Comparison of ENCODE assay signal across 28 mouse cellular contexts in the genomic region with DNA sequence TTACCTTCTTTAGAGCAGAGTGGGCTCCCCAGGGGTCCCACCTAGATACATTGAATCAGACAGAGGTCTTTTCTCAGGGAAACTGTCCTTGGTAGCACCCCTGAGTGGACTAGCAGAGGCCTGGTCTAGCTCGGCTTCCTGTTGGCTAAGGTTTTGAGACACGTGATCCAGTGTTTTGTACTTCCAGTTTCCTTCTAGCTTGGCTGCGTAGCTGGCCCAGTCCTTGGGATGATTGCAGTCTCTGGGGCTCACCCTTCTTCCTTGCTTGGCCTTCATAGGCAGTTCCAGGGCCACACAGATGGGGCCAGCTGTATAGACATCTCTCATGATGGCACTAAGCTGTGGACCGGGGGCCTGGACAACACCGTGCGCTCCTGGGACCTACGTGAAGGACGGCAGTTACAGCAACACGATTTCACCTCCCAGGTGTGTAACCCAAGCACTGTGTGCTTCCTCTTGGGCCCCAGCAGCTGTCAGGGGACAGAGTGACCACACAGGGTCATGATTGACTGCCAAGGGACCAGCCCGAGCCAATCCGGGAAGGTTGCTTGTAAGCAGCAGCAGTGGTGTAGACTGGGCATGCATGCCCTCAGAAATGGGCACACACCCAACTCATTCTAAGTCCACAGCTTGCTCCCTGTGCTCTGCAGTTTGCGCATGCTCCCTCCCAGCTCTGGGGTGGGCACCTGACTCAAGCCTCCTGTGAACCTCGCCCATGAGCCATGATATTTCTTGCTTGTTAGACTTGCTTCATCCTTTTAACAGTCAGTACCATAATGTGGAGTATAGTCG. TPM values are rescaled to one million over a fixed set of nuclear protein-coding genes. Genes with fewer than 3 reads are reported as not detected.
DNase-seq lines count a peak whose midpoint lies in the region; ATAC-seq and TF ChIP-seq lines count a peak whose summit lies in the region.
"Had no signal": no experiment of that assay in that cellular context is flagged by ENCODE, and none has a peak within 500 bp of the region (broad histone marks: within the 10 kb centered on the region; RNA-seq: fewer than 3 reads in every experiment).

No protein-coding gene starts in this region.

- no peaks in the 10 kb centered on the region for H3K27me3 ChIP-seq in forebrain, postnatal 0 days (ENCODE audit: insufficient read depth, low read length)
- H3K27me3 ChIP-seq in forebrain, embryonic 12.5 days = no peaks in the 10 kb centered on the region
- no peaks in the 10 kb centered on the region for H3K27me3 ChIP-seq in hindbrain, embryonic 15.5 days
- H3K27me3 ChIP-seq in hindbrain, embryonic 14.5 days (ENCODE audit: control insufficient read depth, insufficient read depth, low read length) = no peaks in the 10 kb centered on the region
- H3K27me3 ChIP-seq: embryonic facial prominence, embryonic 12.5 days; limb, embryonic 12.5 days; liver, embryonic 15.5 days; neural tube, embryonic 12.5 days had no signal

- H3K9ac ChIP-seq in forebrain, postnatal 0 days = no peak overlapping the region
- H3K9ac ChIP-seq in forebrain, embryonic 12.5 days = no peak overlapping the region
- no peak overlapping the region for H3K9ac ChIP-seq in hindbrain, embryonic 15.5 days
- H3K9ac ChIP-seq in hindbrain, embryonic 14.5 days = no peak overlapping the region
- H3K9ac ChIP-seq: embryonic facial prominence, embryonic 12.5 days; limb, embryonic 12.5 days; liver, embryonic 15.5 days; lung, embryonic 14.5 days; neural tube, embryonic 12.5 days had no signal

- TF ChIP-seq POLR2A in bone marrow, adult 2 months (IDR thresholded peaks at IDR 0.05; ENCODE audit: borderline replicate concordance, control insufficient read depth, low read depth, low read length) = no peak

- 0 out of 2 replicates have a peak, but pooled peaks have one; percentile 18 for ATAC-seq in forebrain, postnatal 0 days
- no peak for ATAC-seq in forebrain, embryonic 12.5 days (ENCODE audit: low FRiP score)
- 0 out of 2 replicates have a peak, but pooled peaks have one; percentile 36 for ATAC-seq in hindbrain, embryonic 15.5 days (ENCODE audit: low FRiP score, low read depth)
- ATAC-seq in hindbrain, embryonic 14.5 days (ENCODE audit: low FRiP score) = no peak
- ATAC-seq: intestine, embryonic 16.5 days; midbrain, embryonic 16.5 days had no signal

- no peak overlapping the region for H3K27ac ChIP-seq in forebrain, postnatal 0 days (ENCODE audit: low read depth, low read length)
- H3K27ac ChIP-seq in forebrain, embryonic 12.5 days = no peak overlapping the region
- H3K27ac ChIP-seq in hindbrain, embryonic 15.5 days (replicated peaks) = no peak overlapping the region
- no peak overlapping the region for H3K27ac ChIP-seq in hindbrain, embryonic 14.5 days
- peak overlapping the region; percentile 38 for H3K27ac ChIP-seq in bone marrow, adult 2 months (ENCODE audit: control insufficient read depth, insufficient read depth, low read depth, low read length, poor library complexity)
- H3K27ac ChIP-seq in layer of hippocampus, adult 2 months = no peak overlapping the region
- H3K27ac ChIP-seq: embryonic facial prominence, embryonic 12.5 days; kidney, postnatal 0 days; limb, embryonic 12.5 days; liver, embryonic 15.5 days; midbrain, embryonic 10.5 days; neural tube, embryonic 12.5 days had no signal

- WGBS in forebrain, postnatal 0 days = 79% methylated on average over 14 of the region's 14 CpGs
- 88% methylated on average over 14 of the region's 14 CpGs for WGBS in forebrain, embryonic 12.5 days
- WGBS in hindbrain, embryonic 15.5 days = 87% methylated on average over 14 of the region's 14 CpGs
- 85% methylated on average over 14 of the region's 14 CpGs for WGBS in hindbrain, embryonic 14.5 days
- 81% methylated on average over 14 of the region's 14 CpGs for WGBS in bone marrow, adult 2 months

- TF ChIP-seq CTCF in forebrain, postnatal 0 days (IDR thresholded peaks at IDR 0.05; ENCODE audit: low read depth) = no peak
- no peak for TF ChIP-seq CTCF in bone marrow, adult 2 months (IDR thresholded peaks at IDR 0.05; ENCODE audit: control insufficient read depth, insufficient read depth, low read length)
- TF ChIP-seq CTCF in layer of hippocampus, adult 2 months (conservative IDR thresholded peaks at IDR 0.05) = no peak

- H3K4me3 ChIP-seq in forebrain, postnatal 0 days (ENCODE audit: low read depth, low read length) = no peak overlapping the region
- H3K4me3 ChIP-seq in forebrain, embryonic 12.5 days (replicated peaks) = no peak overlapping the region
- no peak overlapping the region for H3K4me3 ChIP-seq in hindbrain, embryonic 15.5 days
- no peak overlapping the region for H3K4me3 ChIP-seq in hindbrain, embryonic 14.5 days (replicated peaks; ENCODE audit: low read length)
- no peak overlapping the region for H3K4me3 ChIP-seq in bone marrow, adult 2 months (replicated peaks; ENCODE audit: control insufficient read depth, low read depth, low read length)
- no peak overlapping the region for H3K4me3 ChIP-seq in layer of hippocampus, adult 2 months
- H3K4me3 ChIP-seq: embryonic facial prominence, embryonic 12.5 days; limb, embryonic 12.5 days; liver, embryonic 15.5 days; midbrain, embryonic 10.5 days; myocyte; neural tube, embryonic 12.5 days had no signal

- DNase-seq in forebrain, postnatal 0 days = no peak
- DNase-seq in hindbrain, embryonic 14.5 days (ENCODE audit: low spot score) = no peak
- DNase-seq in brain, adult 2 months (ENCODE audit: low read depth, low spot score) = peak; percentile 28
- no peak for DNase-seq in layer of hippocampus, adult 2 months (ENCODE audit: low spot score in 2 of 2)
- DNase-seq: adrenal gland, postnatal 36 days; B cell, adult 2 months; cerebellum, adult 18-20 months; cerebellum, postnatal 36 days; embryo, embryonic 11 days; gastrocnemius, postnatal 10 days; heart, postnatal 36 days; kidney, adult 8-10 months; kidney, postnatal 4 days; lung, embryonic 14.5 days; lung, postnatal 14 days; thymus, postnatal 4 days had no signal

- H3K36me3 ChIP-seq in forebrain, postnatal 0 days (ENCODE audit: insufficient read depth) = peaks cover 88% of the 10 kb centered on the region
- peaks cover 100% of the 10 kb centered on the region for H3K36me3 ChIP-seq in forebrain, embryonic 12.5 days (replicated peaks)
- peaks cover 85% of the 10 kb centered on the region for H3K36me3 ChIP-seq in hindbrain, embryonic 15.5 days
- H3K36me3 ChIP-seq in hindbrain, embryonic 14.5 days (replicated peaks; ENCODE audit: control insufficient read depth, insufficient read depth) = peaks cover 98% of the 10 kb centered on the region

- H3K9me3 ChIP-seq in forebrain, postnatal 0 days (ENCODE audit: low read length) = no peaks in the 10 kb centered on the region
- H3K9me3 ChIP-seq in forebrain, embryonic 12.5 days = no peaks in the 10 kb centered on the region
- H3K9me3 ChIP-seq in hindbrain, embryonic 15.5 days = no peaks in the 10 kb centered on the region
- no peaks in the 10 kb centered on the region for H3K9me3 ChIP-seq in hindbrain, embryonic 14.5 days (ENCODE audit: control insufficient read depth, low read length)
- H3K9me3 ChIP-seq: embryonic facial prominence, embryonic 12.5 days; limb, embryonic 12.5 days; liver, embryonic 15.5 days; midbrain, embryonic 10.5 days; neural tube, embryonic 12.5 days had no signal

- peaks cover 2% of the 10 kb centered on the region; the same call in 1 of the 2 replicates for H3K4me1 ChIP-seq in forebrain, postnatal 0 days (ENCODE audit: insufficient read depth)
- no peaks in the 10 kb centered on the region for H3K4me1 ChIP-seq in forebrain, embryonic 12.5 days
- H3K4me1 ChIP-seq in hindbrain, embryonic 15.5 days (replicated peaks) = 0 out of 2 replicates have a peak, but pooled peaks cover under 1% of the 10 kb centered on the region
- H3K4me1 ChIP-seq in hindbrain, embryonic 14.5 days (replicated peaks; ENCODE audit: control insufficient read depth, insufficient read depth, low read length) = no peaks in the 10 kb centered on the region
- H3K4me1 ChIP-seq in bone marrow, adult 2 months (ENCODE audit: control insufficient read depth, insufficient read depth, low read length) = peaks cover 2% of the 10 kb centered on the region; the same call in 1 of the 2 replicates
- H3K4me1 ChIP-seq: embryonic facial prominence, embryonic 12.5 days; limb, embryonic 12.5 days; liver, embryonic 15.5 days; midbrain, embryonic 10.5 days had no signal

- no peak overlapping the region for H3K4me2 ChIP-seq in forebrain, postnatal 0 days (ENCODE audit: low read depth)
- H3K4me2 ChIP-seq in forebrain, embryonic 12.5 days = no peak overlapping the region
- no peak overlapping the region for H3K4me2 ChIP-seq in hindbrain, embryonic 15.5 days
- H3K4me2 ChIP-seq in hindbrain, embryonic 14.5 days (replicated peaks) = no peak overlapping the region
- H3K4me2 ChIP-seq: embryonic facial prominence, embryonic 12.5 days; limb, embryonic 12.5 days; liver, embryonic 15.5 days; lung, embryonic 14.5 days; neural tube, embryonic 12.5 days had no signal

RNA-seq across cellular contexts. Expression of a gene that starts 41.7 kb away (rescaled TPM):
- 63.3 and 66.3 TPM in 2 replicates for total RNA-seq in forebrain, postnatal 0 days (2014; rRNA removed)
- 16.3 and 21.1 TPM in 2 replicates for polyA plus RNA-seq in forebrain, postnatal 0 days (2015; fragmentation: Nextera tagmentation; extraction: Ambion mirVana)
- 55.6 and 56.2 TPM in 2 replicates for polyA plus RNA-seq in forebrain, embryonic 12.5 days (2016; fragmentation: Nextera tagmentation; extraction: Ambion mirVana)
- 23.6 and 28.8 TPM in 2 replicates for polyA plus RNA-seq in hindbrain, embryonic 15.5 days (2015; fragmentation: Nextera tagmentation; extraction: Ambion mirVana)
- polyA plus RNA-seq in hindbrain, embryonic 14.5 days (2014; fragmentation: Nextera tagmentation; extraction: Ambion mirVana) = 22.4 and 23.9 TPM in 2 replicates
- polyA plus RNA-seq in bone marrow, adult 2 months (2011; ENCODE audit: insufficient read depth, insufficient read length, low replicate concordance, missing spikeins) = 27.8 and 67.0 TPM in 2 replicates
- 10 to 100 TPM; 53.1 to 57.2 TPM for total RNA-seq in layer of hippocampus, adult 2 months (2021)

Comparison
In these comparisons a context has a peak if more than half of its experiments do, and no peak if none do; other contexts are left out.
1. ATAC-seq: peak in forebrain, postnatal 0 days (single experiment) and hindbrain, embryonic 15.5 days (single experiment); none in forebrain, embryonic 12.5 days (single experiment) and hindbrain, embryonic 14.5 days (single experiment).